ENCODE assay signal across 8 mouse cellular contexts in the genomic region with DNA sequence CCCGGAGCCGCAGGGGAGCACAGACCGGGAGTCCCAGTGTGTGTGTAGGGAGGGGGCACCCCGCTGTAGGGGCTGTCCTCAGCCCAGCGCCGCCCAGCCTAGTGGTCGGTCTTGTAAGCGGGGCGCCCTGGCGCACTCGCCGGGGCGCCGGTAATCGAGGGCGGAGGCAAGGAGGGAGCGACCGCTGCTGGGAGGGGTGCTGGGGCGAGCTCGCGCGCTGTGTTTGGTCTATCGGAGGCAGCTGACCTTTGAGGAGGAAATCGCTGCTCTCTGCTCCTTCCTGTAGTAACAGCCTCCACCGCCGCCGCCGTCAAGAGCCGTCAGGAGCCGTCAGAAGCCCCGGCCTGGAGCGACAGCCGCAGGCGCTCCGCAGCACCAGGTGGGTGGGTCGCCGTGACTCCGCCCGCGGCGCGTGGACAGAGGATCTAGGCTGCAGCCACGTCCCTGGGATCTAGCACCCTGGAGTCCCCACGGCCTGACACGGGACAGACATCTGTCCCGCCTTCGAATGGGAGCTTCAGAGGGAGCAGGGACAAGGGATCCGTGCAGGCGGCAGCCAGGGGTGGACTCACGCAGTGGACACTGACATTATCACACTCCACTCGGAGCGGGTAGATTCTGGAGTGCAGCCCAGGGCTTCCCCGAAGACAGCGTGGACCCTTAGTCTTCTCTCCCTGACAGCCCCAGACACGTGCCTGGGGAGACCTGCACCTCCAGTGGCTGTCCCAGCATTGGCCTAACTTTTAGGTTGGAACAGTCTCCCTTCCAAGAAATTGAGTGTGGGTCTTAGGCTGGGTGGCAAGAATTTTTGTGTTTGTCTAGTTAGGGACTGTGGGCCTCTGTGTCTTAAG. TPM values are rescaled to one million over a fixed set of nuclear protein-coding genes. Genes with fewer than 3 reads are reported as not detected.
A peak's percentile ranks its signal among the peaks of the same experiment; 100 is the strongest.
DNase-seq lines count a peak whose midpoint lies in the region; ATAC-seq lines count a peak whose summit lies in the region.

No protein-coding gene starts in this region.

- 4% methylated on average over 55 of the region's 55 CpGs for WGBS in hindbrain, embryonic 13.5 days

- intact Hi-C loops in left cerebral cortex, postnatal 10 days (cut with DNase I), result no loop called here

- peak overlapping the region; percentile 64 for H3K9ac ChIP-seq in hindbrain, embryonic 13.5 days

- ATAC-seq in hindbrain, embryonic 13.5 days (ENCODE audit: low FRiP score), result peak; percentile 52; the same call in 1 of the 2 replicates

- H3K27me3 ChIP-seq in hindbrain, embryonic 13.5 days, result peaks cover 90% of the 10 kb centered on the region
- H3K27me3 ChIP-seq in megakaryocyte, embryonic 14.5 days (replicated peaks), result peaks cover 27% of the 10 kb centered on the region

- H3K4me2 ChIP-seq in hindbrain, embryonic 13.5 days, result peak overlapping the region; percentile 60

- peak overlapping the region; percentile 47 for H3K4me3 ChIP-seq in hindbrain, embryonic 13.5 days
- peak overlapping the region; percentile 97 for H3K4me3 ChIP-seq in megakaryocyte, embryonic 14.5 days (replicated peaks)

- H3K9me3 ChIP-seq in hindbrain, embryonic 13.5 days, result no peaks in the 10 kb centered on the region
- H3K9me3 ChIP-seq in megakaryocyte, embryonic 14.5 days, result no peaks in the 10 kb centered on the region

- no peaks in the 10 kb centered on the region for H3K36me3 ChIP-seq in hindbrain, embryonic 13.5 days
- H3K36me3 ChIP-seq in megakaryocyte, embryonic 14.5 days (replicated peaks; ENCODE audit: low read length), result peaks cover 35% of the 10 kb centered on the region

- H3K4me1 ChIP-seq in hindbrain, embryonic 13.5 days (replicated peaks), result peaks cover 9% of the 10 kb centered on the region; the same call in 1 of the 2 replicates
- H3K4me1 ChIP-seq in megakaryocyte, embryonic 14.5 days, result peaks cover 58% of the 10 kb centered on the region

- DNase-seq in MEL-GATA-1-ER (ENCODE audit: extremely low read depth, low read depth), result peak; percentile 81
- DNase-seq in c-Kit-positive CD71-positive TER-119-negative erythroid progenitor cells, embryonic 14.5 days (ENCODE audit: low read depth), result peak; percentile 75
- DNase-seq in frontal cortex, postnatal 14 days (ENCODE audit: low spot score in 2 of 2), result peak; percentile 30 to 42
- peak; percentile 24 to 88 for DNase-seq in left cerebral cortex, postnatal 10 days (ENCODE audit: extremely low spot score in 1 of 2, low spot score in 2 of 2)
- peak; percentile 54 to 60 for DNase-seq in right cerebral cortex, postnatal 10 days (ENCODE audit: low spot score in 2 of 2)
- peak; percentile 79 to 88 for DNase-seq in urinary bladder, postnatal 4 days (ENCODE audit: low spot score in 2 of 2)

- H3K27ac ChIP-seq in hindbrain, embryonic 13.5 days, result no peak overlapping the region

RNA-seq across cellular contexts. Expression of a gene that starts 1.3 kb away (rescaled TPM):
- 2.1 and 2.3 TPM in 2 replicates for polyA plus RNA-seq in hindbrain, embryonic 13.5 days (2015; fragmentation: Nextera tagmentation; extraction: Ambion mirVana)
- 1 to 10 TPM; 2.0 to 3.4 TPM for total RNA-seq in left cerebral cortex, postnatal 10 days (2021)
- polyA plus RNA-seq in megakaryocyte, embryonic 14.5 days (2012; ENCODE audit: insufficient read depth, low replicate concordance), result 2.3 and 3.9 TPM in 2 replicates

RNA-seq across cellular contexts. Expression of a gene that starts 9.9 kb away (rescaled TPM):
- polyA plus RNA-seq in hindbrain, embryonic 13.5 days (2015; fragmentation: Nextera tagmentation; extraction: Ambion mirVana), result 14.1 and 15.7 TPM in 2 replicates
- total RNA-seq in left cerebral cortex, postnatal 10 days (2021), result 10 to 100 TPM; 12.4 to 13.4 TPM
- 5.7 and 12.8 TPM in 2 replicates for polyA plus RNA-seq in megakaryocyte, embryonic 14.5 days (2012; ENCODE audit: insufficient read depth, low replicate concordance)
